Mouse (Mus musculus) induced T-regulatory cell, adult 2 months (primary cell): ENCODE measurements at regions not wholly inside any gene's neighbourhood (a gene's known extent, or its start where the extent isn't known, plus 50 kb on each side); places are given as distances from the start of the nearest gene placed in this dataset.

Experiments used
- DNase-seq: peaks from one replicate; pipeline ENCODE4 v3.0.0-alpha.2; 2012; ENCODE audit warnings: low read depth

DNA sequence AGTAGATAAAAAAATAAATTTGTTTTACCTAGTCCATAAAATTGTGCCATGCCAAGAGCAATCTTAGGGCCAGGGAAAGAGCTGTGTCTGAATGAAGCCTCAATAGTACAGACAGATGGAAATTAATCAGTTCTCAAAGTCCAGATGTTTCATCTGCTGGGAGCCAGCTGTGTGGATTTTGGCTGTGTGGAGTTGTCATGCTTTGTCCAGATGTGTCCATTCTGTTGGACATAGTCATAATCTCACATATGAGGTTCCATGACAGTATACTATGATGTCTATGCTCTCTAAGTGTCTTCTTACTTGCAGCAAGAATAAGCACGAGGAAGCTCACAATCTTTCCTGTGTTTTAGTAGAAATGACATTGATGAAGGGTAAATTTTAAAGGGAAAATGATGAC is 105.8 kb upstream of the 4933415F23Rik start:
- DNase-seq = no peak

DNA sequence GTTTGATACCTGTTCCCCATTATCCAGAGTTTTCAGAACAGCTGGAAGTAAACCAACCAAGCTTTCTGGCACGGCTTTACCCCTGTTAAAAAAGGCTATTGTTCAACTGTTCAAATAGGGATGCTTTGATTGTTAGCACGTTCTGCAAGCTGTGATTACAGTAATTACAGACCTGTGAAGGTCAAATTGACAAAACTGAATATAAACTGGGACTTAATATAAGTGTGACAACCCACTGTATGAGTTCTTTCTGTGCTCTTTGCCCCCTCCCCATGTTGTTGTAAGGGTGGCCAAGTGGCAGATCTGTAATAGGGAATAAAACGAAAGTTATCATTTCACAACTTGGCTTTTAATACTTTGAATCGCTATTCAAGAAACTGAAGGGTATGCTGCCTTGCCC is 105.0 kb upstream of the 4933415F23Rik start:
- DNase-seq = no peak

- no peak for DNase-seq
Measured at GRCm38 (mm10) chr1:23202511-23203435, 100.7 kb upstream of the 4933415F23Rik start.

GRCm38 (mm10) chr1:23200460-23200859 is 98.4 kb upstream of the 4933415F23Rik start:
- no peak for DNase-seq

DNA sequence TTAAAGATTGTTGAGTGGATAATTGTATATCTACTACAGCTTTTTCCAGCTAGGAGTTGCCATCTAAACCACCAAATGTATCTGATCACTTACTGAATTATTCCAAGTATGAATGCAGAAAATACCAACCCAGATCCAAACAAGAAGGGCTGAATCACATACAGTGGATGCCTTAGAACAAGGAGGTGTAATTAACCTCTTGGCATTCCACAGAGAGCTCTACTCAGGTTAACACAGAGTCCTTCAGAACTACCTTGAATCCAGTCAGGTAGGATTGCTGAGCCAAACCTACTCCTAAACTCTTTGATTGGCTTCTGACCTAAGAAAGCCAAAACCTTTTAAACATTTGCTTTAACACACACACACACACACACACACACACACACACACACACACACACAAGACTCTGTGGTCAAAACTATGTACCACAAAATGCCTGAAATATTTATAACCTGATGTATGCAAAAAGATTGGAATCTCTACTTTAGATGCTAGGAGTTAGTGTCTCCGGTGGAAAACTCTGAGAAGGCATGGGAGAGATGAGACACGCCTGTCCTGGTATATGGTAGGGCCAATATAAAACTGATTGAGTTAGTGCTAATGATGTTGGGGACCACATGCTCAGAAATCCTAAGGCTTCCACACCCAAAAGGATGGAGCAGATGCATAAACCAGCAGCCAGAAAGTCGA is 88.4 kb upstream of the 4933415F23Rik start:
- DNase-seq = no peak

DNA sequence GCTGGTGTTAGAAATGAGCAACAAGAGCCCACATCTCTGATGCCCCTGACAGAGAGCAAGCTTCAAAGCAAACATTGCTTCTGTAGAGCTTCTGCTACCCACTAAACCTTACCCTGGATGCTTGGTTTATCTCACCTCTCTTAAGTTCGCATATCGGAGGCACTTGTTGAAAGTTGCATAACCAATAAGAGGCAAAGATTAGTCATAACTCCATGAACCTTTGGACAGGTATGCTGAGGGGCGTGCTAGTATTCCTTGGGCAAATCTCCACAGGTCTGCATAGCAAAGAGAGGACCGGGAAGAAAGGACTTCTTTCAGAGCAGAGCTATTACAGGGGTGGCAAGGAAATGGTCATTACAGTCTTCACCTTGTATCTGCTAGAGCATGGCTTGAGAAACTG is 87.7 kb upstream of the 4933415F23Rik start:
- DNase-seq = no peak

- DNase-seq = no peak
Measured at GRCm38 (mm10) chr1:23188216-23188615, 86.2 kb upstream of the 4933415F23Rik start.

DNA sequence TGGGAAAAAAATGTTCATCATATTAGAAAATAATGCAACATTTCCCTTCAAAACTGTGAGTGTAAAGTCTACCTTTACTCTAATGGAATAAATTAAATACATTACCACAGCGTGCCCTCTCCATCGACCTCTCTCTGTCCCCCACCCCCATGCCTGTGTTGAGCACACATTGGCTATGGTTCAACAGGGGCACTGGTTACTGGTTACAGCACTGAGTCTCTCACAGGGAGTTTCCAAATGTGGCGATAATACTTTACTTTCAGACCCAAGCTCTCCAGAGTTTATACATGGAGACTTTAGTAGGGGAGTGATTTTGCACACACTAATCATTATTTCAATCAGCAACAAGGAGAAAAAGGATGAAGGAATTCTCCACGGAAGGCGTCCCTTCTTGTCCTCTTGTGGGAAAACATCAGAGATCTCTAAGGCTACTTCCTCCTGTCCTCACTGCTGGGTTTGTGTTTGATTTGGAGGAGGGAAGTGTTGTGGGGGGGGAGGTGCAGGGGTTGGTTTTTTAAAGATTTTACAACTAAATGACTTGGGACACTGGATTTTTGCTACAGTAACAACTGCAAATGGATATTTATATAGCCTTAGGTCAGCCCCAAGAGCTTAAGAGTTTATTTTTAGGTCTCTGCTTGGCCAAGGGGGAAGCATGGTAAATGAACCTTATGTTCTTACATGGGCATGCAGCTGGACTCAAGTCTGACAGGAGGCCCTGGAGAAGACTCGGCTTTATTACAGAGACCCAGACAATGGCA is 85.6 kb upstream of the 4933415F23Rik start:
- no peak for DNase-seq

- DNase-seq = no peak
Measured at GRCm38 (mm10) chr1:23184728-23185127, 82.7 kb upstream of the 4933415F23Rik start.

- no peak for DNase-seq
Measured at GRCm38 (mm10) chr1:23182541-23182940, 80.5 kb upstream of the 4933415F23Rik start.

DNA sequence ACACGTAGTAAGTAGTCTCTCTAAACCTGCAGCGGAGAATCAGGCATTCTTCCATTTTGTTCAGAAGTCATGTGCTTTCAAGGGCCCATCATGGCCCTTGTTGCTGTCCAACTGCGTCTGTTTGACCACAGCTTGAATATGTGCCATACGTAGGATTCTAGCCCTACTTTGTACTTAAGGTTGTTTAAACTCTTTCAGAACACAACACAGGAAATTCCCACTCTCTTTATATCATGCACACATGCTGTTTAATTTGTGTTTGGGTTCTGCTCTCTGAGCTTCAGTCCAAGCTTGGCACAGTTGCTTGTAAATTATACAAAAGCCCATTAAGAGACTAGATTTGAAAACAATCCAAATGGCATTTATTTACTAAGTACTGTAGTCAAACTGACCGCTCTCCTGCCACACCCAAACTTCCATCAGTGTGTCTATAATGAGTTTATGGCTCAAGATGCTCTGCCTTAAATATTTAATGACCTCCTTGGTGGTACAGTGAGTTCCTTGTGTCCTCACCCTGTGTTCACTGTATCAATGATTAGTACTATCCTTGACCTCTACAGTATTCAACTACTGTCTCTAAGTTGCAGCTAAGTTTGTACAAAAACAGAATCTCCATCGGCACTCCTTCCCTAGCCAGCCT is 76.4 kb upstream of the 4933415F23Rik start:
- no peak for DNase-seq

DNA sequence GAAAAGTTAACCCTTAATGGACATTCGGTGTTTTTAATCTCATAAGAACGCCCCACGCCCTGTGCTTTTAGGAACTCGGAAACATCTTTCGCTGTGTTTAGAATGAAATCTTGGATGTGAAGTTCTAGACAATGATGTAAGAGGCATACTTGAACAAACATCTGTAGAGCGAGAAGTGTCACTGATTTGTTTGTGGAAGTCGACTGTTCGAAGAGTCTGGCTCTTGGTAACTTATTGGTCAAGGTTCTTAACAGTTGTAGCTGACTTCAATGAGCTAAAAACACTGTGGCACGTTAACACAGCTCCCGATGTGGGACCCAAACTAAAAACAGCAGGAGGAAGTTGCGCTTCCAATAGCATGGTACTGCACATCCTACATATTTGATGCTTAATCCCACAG is 72.0 kb upstream of the 4933415F23Rik start:
- no peak for DNase-seq

- no peak for DNase-seq
Measured at GRCm38 (mm10) chr1:23173054-23173802, 71.2 kb upstream of the 4933415F23Rik start.

DNA sequence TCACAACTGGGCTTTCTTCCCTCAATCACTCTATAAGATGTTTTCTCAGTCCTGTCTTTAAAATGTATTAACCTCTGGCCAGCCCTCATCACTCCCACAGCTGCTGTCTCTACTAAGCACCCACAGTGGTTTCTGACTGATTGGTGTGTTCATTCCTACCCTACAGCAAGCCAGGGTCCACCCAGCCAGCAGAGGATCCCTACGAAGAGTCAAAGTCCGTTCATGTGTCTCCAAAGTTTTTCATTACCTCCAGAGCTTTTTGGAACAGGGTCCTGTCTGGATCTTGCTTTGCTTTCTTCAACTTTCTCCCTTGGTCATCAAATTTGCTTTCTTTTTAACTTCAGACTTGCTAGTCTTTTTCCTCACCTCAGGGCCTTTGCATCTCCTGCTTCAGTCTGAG is 69.3 kb upstream of the 4933415F23Rik start:
- DNase-seq = no peak

DNA sequence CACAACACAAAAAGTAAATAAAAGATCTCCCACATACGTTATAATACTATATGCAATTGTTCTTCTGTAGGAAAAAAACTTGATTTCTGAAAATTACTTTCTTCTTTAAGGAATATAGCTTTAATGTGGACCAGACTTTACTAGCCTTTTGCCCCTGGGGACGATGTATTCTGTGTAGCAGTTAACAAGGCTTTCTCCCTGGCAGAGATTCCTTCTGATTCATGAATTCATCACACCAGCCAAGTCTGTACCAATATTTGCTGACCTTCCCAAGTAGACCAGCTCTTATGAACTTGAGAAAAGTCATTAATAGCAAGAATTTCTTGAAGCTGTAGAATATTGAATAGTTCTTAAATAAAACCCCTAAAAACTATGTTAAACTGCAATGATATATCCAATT is 68.7 kb upstream of the 4933415F23Rik start:
- no peak for DNase-seq

- no peak for DNase-seq
Measured at GRCm38 (mm10) chr1:23168504-23168903, 66.5 kb upstream of the 4933415F23Rik start.

GRCm38 (mm10) chr1:23163371-23163935 is 61.4 kb upstream of the 4933415F23Rik start:
- no peak for DNase-seq

- DNase-seq = no peak
Measured at GRCm38 (mm10) chr1:23162766-23163165, 60.7 kb upstream of the 4933415F23Rik start.
